Mouse (Mus musculus): ENCODE results near the gene Syngr1. TPM values are rescaled to one million over a fixed set of nuclear protein-coding genes. Genes with fewer than 3 reads are reported as not detected.
A peak's percentile ranks its signal among the peaks of the same experiment; 100 is the strongest.

The Syngr1 gene
- polyA plus RNA-seq, 1 experiment from 2014 or later: 26.3 TPM

GRCm38 (mm10) chr15:80111436-80111835 is 20.3 kb downstream of the Syngr1 start:
- WGBS: 85% methylated on average over 12 of the region's 12 CpGs
- no peaks in the 10 kb centered on the region for H3K9me3 ChIP-seq (ENCODE audit: control insufficient read depth, low read length)
- no peak overlapping the region for H3K4me3 ChIP-seq (replicated peaks; ENCODE audit: low read depth, low read length)
- H3K27ac ChIP-seq (replicated peaks; ENCODE audit: low read depth, low read length): no peak overlapping the region
- H3K9ac ChIP-seq (replicated peaks; ENCODE audit: low read length): no peak overlapping the region
- no peak for DNase-seq
- peaks cover 32% of the 10 kb centered on the region for H3K36me3 ChIP-seq (ENCODE audit: control insufficient read depth, insufficient read depth, low read length)
- no peak overlapping the region for H3K4me2 ChIP-seq (ENCODE audit: low read length)
- no peaks in the 10 kb centered on the region for H3K4me1 ChIP-seq (ENCODE audit: control insufficient read depth, insufficient read depth, low read length)
- no peaks in the 10 kb centered on the region for H3K27me3 ChIP-seq (ENCODE audit: control insufficient read depth, insufficient read depth, low read length)
- no peak for ATAC-seq (ENCODE audit: low FRiP score, low TSS enrichment)

- Histone ChIP-seq H3K4me3 (replicated peaks; ENCODE audit: low read depth, low read length) (no peak overlapping the region), H3K9ac (replicated peaks; ENCODE audit: low read length) (no peak overlapping the region), H3K27me3 (ENCODE audit: control insufficient read depth, insufficient read depth, low read length) (no peaks in the 10 kb centered on the region), H3K36me3 (ENCODE audit: control insufficient read depth, insufficient read depth, low read length) (peaks cover 32% of the 10 kb centered on the region), H3K27ac (replicated peaks; ENCODE audit: low read depth, low read length) (no peak overlapping the region), H3K4me2 (ENCODE audit: low read length) (no peak overlapping the region), H3K9me3 (ENCODE audit: control insufficient read depth, low read length) (no peaks in the 10 kb centered on the region), H3K4me1 (ENCODE audit: control insufficient read depth, insufficient read depth, low read length) (no peaks in the 10 kb centered on the region)
- no peak for ATAC-seq (ENCODE audit: low FRiP score, low TSS enrichment)
- no peak for DNase-seq
- WGBS: 47% methylated on average over 2 of the region's 2 CpGs
Measured at GRCm38 (mm10) chr15:80112499-80112898, 21.4 kb downstream of the Syngr1 start.

GRCm38 (mm10) chr15:80114414-80114813 is 23.3 kb downstream of the Syngr1 start:
- H3K4me3 ChIP-seq (replicated peaks; ENCODE audit: low read depth, low read length): no peak overlapping the region
- H3K27me3 ChIP-seq (ENCODE audit: control insufficient read depth, insufficient read depth, low read length): no peaks in the 10 kb centered on the region
- DNase-seq (no peak), ATAC-seq (ENCODE audit: low FRiP score, low TSS enrichment) (no peak)
- H3K9ac ChIP-seq (replicated peaks; ENCODE audit: low read length): no peak overlapping the region
- H3K4me1 ChIP-seq (ENCODE audit: control insufficient read depth, insufficient read depth, low read length): no peaks in the 10 kb centered on the region
- no peak overlapping the region for H3K4me2 ChIP-seq (ENCODE audit: low read length)
- H3K9me3 ChIP-seq (ENCODE audit: control insufficient read depth, low read length): no peaks in the 10 kb centered on the region
- 94% methylated on average over 7 of the region's 7 CpGs for WGBS
- H3K27ac ChIP-seq (replicated peaks; ENCODE audit: low read depth, low read length): no peak overlapping the region
- peaks cover 32% of the 10 kb centered on the region for H3K36me3 ChIP-seq (ENCODE audit: control insufficient read depth, insufficient read depth, low read length)

GRCm38 (mm10) chr15:80115256-80115655 is 24.1 kb downstream of the Syngr1 start:
- Histone ChIP-seq H3K27me3 (ENCODE audit: control insufficient read depth, insufficient read depth, low read length) (no peaks in the 10 kb centered on the region), H3K9me3 (ENCODE audit: control insufficient read depth, low read length) (no peaks in the 10 kb centered on the region), H3K9ac (replicated peaks; ENCODE audit: low read length) (no peak overlapping the region), H3K4me3 (replicated peaks; ENCODE audit: low read depth, low read length) (no peak overlapping the region), H3K27ac (replicated peaks; ENCODE audit: low read depth, low read length) (no peak overlapping the region), H3K4me1 (ENCODE audit: control insufficient read depth, insufficient read depth, low read length) (no peaks in the 10 kb centered on the region), H3K4me2 (ENCODE audit: low read length) (no peak overlapping the region; the same call in 1 of the 2 replicates), H3K36me3 (ENCODE audit: control insufficient read depth, insufficient read depth, low read length) (peaks cover 30% of the 10 kb centered on the region)
- 66% methylated on average over 5 of the region's 5 CpGs for WGBS
- ATAC-seq (ENCODE audit: low FRiP score, low TSS enrichment) (no peak), DNase-seq (peak; percentile 25)

GRCm38 (mm10) chr15:80115866-80116794 is 25.0 kb downstream of the Syngr1 start:
- no peak overlapping the region for H3K4me2 ChIP-seq (ENCODE audit: low read length)
- no peak overlapping the region for H3K27ac ChIP-seq (replicated peaks; ENCODE audit: low read depth, low read length)
- peaks cover 23% of the 10 kb centered on the region for H3K36me3 ChIP-seq (ENCODE audit: control insufficient read depth, insufficient read depth, low read length)
- no peak for ATAC-seq (ENCODE audit: low FRiP score, low TSS enrichment)
- no peaks in the 10 kb centered on the region for H3K27me3 ChIP-seq (ENCODE audit: control insufficient read depth, insufficient read depth, low read length)
- no peaks in the 10 kb centered on the region for H3K9me3 ChIP-seq (ENCODE audit: control insufficient read depth, low read length)
- no peaks in the 10 kb centered on the region for H3K4me1 ChIP-seq (ENCODE audit: control insufficient read depth, insufficient read depth, low read length)
- H3K4me3 ChIP-seq (replicated peaks; ENCODE audit: low read depth, low read length): no peak overlapping the region
- 74% methylated on average over 13 of the region's 13 CpGs for WGBS
- DNase-seq: no peak
- H3K9ac ChIP-seq (replicated peaks; ENCODE audit: low read length): no peak overlapping the region

GRCm38 (mm10) chr15:80117154-80117553 is 26.0 kb downstream of the Syngr1 start:
- no peaks in the 10 kb centered on the region for H3K9me3 ChIP-seq (ENCODE audit: control insufficient read depth, low read length)
- no peaks in the 10 kb centered on the region for H3K4me1 ChIP-seq (ENCODE audit: control insufficient read depth, insufficient read depth, low read length)
- ATAC-seq (ENCODE audit: low FRiP score, low TSS enrichment) (no peak), DNase-seq (no peak)
- WGBS: 68% methylated on average over 8 of the region's 8 CpGs
- peaks cover 13% of the 10 kb centered on the region for H3K36me3 ChIP-seq (ENCODE audit: control insufficient read depth, insufficient read depth, low read length)
- no peak overlapping the region for H3K27ac ChIP-seq (replicated peaks; ENCODE audit: low read depth, low read length)
- no peak overlapping the region for H3K4me3 ChIP-seq (replicated peaks; ENCODE audit: low read depth, low read length)
- H3K27me3 ChIP-seq (ENCODE audit: control insufficient read depth, insufficient read depth, low read length): no peaks in the 10 kb centered on the region
- H3K9ac ChIP-seq (replicated peaks; ENCODE audit: low read length): no peak overlapping the region
- no peak overlapping the region for H3K4me2 ChIP-seq (ENCODE audit: low read length)

- WGBS: 90% methylated on average over 6 of the region's 6 CpGs
- H3K4me3 ChIP-seq (replicated peaks; ENCODE audit: low read depth, low read length): no peak overlapping the region
- no peak for ATAC-seq (ENCODE audit: low FRiP score, low TSS enrichment)
Measured at GRCm38 (mm10) chr15:80119076-80119475, 27.9 kb downstream of the Syngr1 start.

GRCm38 (mm10) chr15:80121721-80122325 is 30.7 kb downstream of the Syngr1 start:
- Histone ChIP-seq H3K27me3 (ENCODE audit: control insufficient read depth, insufficient read depth, low read length) (no peaks in the 10 kb centered on the region), H3K4me2 (ENCODE audit: low read length) (no peak overlapping the region), H3K4me1 (ENCODE audit: control insufficient read depth, insufficient read depth, low read length) (no peaks in the 10 kb centered on the region), H3K36me3 (ENCODE audit: control insufficient read depth, insufficient read depth, low read length) (no peaks in the 10 kb centered on the region), H3K4me3 (replicated peaks; ENCODE audit: low read depth, low read length) (no peak overlapping the region), H3K27ac (replicated peaks; ENCODE audit: low read depth, low read length) (no peak overlapping the region), H3K9me3 (ENCODE audit: control insufficient read depth, low read length) (no peaks in the 10 kb centered on the region), H3K9ac (replicated peaks; ENCODE audit: low read length) (no peak overlapping the region; the same call in 1 of the 2 replicates)
- ATAC-seq (ENCODE audit: low FRiP score, low TSS enrichment) (no peak), DNase-seq (no peak)
- 86% methylated on average over 9 of the region's 9 CpGs for WGBS

More at GRCm38 (mm10) chr15:80119076-80119475, 27.9 kb downstream of the Syngr1 start:
- Histone ChIP-seq H3K27ac (replicated peaks; ENCODE audit: low read depth, low read length) (no peak overlapping the region), H3K4me2 (ENCODE audit: low read length) (no peak overlapping the region), H3K9ac (replicated peaks; ENCODE audit: low read length) (no peak overlapping the region), H3K36me3 (ENCODE audit: control insufficient read depth, insufficient read depth, low read length) (peaks cover 4% of the 10 kb centered on the region; the same call in 1 of the 2 replicates), H3K27me3 (ENCODE audit: control insufficient read depth, insufficient read depth, low read length) (no peaks in the 10 kb centered on the region), H3K9me3 (ENCODE audit: control insufficient read depth, low read length) (no peaks in the 10 kb centered on the region), H3K4me1 (ENCODE audit: control insufficient read depth, insufficient read depth, low read length) (no peaks in the 10 kb centered on the region)
- DNase-seq: no peak

All from midbrain, embryonic 14.5 days (tissue).